Mouse (Mus musculus) MEL (cell line): ENCODE measurements around the gene Pabpc1l. TPM values are rescaled to one million over a fixed set of nuclear protein-coding genes. Genes with fewer than 3 reads are reported as not detected.

Experiments used
- DNase-seq: peaks from one replicate; pipeline ENCODE4 v3.0.0; 2011; ENCODE audit warnings: low read depth, low spot score
- H3K27ac ChIP-seq: 2 replicates; pipeline ENCODE4 v1.5.1; 2012; ENCODE audit warnings: low read depth, mild to moderate bottlenecking, control low read depth, low read length, moderate library complexity; ENCODE audit not compliant: control insufficient read depth
- H3K27me3 ChIP-seq, 2 experiments: fragments of 150-350 bp in 1 of 2; sonication (generic) in 1 of 2; 2 replicates each; pipeline ENCODE4 v1.6.1; 2012; ENCODE audit warnings: low read length in 2 of 2, mild to moderate bottlenecking in 2 of 2, improper control_type of control experiment in 1 of 2, moderate library complexity in 1 of 2; ENCODE audit not compliant: insufficient read depth in 2 of 2, control insufficient read depth in 1 of 2
- H3K36me3 ChIP-seq, 2 experiments: 2 replicates each; pipeline ENCODE4 v1.6.1; 2012 to 2014; ENCODE audit warnings: low read length in 2 of 2, improper control_type of control experiment in 1 of 2, inconsistent platforms in 1 of 2, mild to moderate bottlenecking in 1 of 2; ENCODE audit not compliant: insufficient read depth in 2 of 2, control insufficient read depth in 1 of 2
- H3K4me1 ChIP-seq, 2 experiments: fragments of 150-350 bp in 1 of 2; sonication (generic) in 1 of 2; 2 replicates each; pipeline ENCODE4 v1.6.1; 2012; ENCODE audit warnings: low read length in 2 of 2, improper control_type of control experiment in 1 of 2, mild to moderate bottlenecking in 1 of 2; ENCODE audit not compliant: insufficient read depth in 2 of 2, control insufficient read depth in 1 of 2
- H3K4me3 ChIP-seq, 2 experiments: fragments of 150-350 bp in 1 of 2; sonication (generic) in 1 of 2; 2 replicates each; pipeline ENCODE4 v1.5.1; 2012; ENCODE audit warnings: low read depth in 2 of 2, low read length in 2 of 2, mild to moderate bottlenecking in 2 of 2, moderate library complexity in 2 of 2, control low read depth in 1 of 2, improper control_type of control experiment in 1 of 2; ENCODE audit not compliant: control insufficient read depth in 1 of 2, insufficient read depth in 1 of 2
- H3K79me2 ChIP-seq: 2 replicates; pipeline ENCODE4 v1.6.1; 2012; ENCODE audit warnings: mild to moderate bottlenecking, low read length, moderate library complexity; ENCODE audit not compliant: control insufficient read depth, poor library complexity, insufficient read depth
- H3K9ac ChIP-seq: 2 replicates; pipeline ENCODE4 v1.6.1; 2012; ENCODE audit warnings: low read depth, mild to moderate bottlenecking, control low read depth, low read length, moderate library complexity; ENCODE audit not compliant: control insufficient read depth, poor library complexity, severe bottlenecking
- H3K9me3 ChIP-seq: fragments of 150-350 bp; sonication (generic); replicated peaks from 2 replicates; pipeline ENCODE4 v1.6.1; 2012; ENCODE audit warnings: mild to moderate bottlenecking, low read length, improper control_type of control experiment, moderate library complexity; ENCODE audit not compliant: insufficient read depth
- BHLHE40 ChIP-seq: IDR thresholded peaks from 2 replicates; pipeline ENCODE4 v1.6.1; 2012; ENCODE audit warnings: low read depth, mild to moderate bottlenecking, inconsistent platforms, low read length, improper control_type of control experiment, borderline replicate concordance
- CHD2 ChIP-seq: IDR thresholded peaks from 2 replicates; pipeline ENCODE4 v1.6.1; 2011; ENCODE audit warnings: low read length, improper control_type of control experiment
- CTCF ChIP-seq, 3 experiments: IDR thresholded peaks in 2 of 3; conservative IDR thresholded peaks in 1 of 3; 2 replicates each; pipeline ENCODE4 v1.5.1; 2011 to 2012; ENCODE audit warnings: low read length in 3 of 3, low read depth in 2 of 3, mild to moderate bottlenecking in 2 of 3, improper control_type of control experiment in 1 of 3, inconsistent platforms in 1 of 3, mixed read lengths in 1 of 3, moderate library complexity in 1 of 3; ENCODE audit not compliant: control insufficient read depth in 1 of 3, insufficient read depth in 1 of 3, poor library complexity in 1 of 3, severe bottlenecking in 1 of 3
- E2F4 ChIP-seq: IDR thresholded peaks from 2 replicates; pipeline ENCODE4 v1.6.1; 2011; ENCODE audit warnings: low read depth, low read length, improper control_type of control experiment, borderline replicate concordance
- ELF1 ChIP-seq: IDR thresholded peaks from 2 replicates; pipeline ENCODE4 v1.6.1; 2014; ENCODE audit warnings: low read depth, mild to moderate bottlenecking, inconsistent platforms, low read length, improper control_type of control experiment, moderate library complexity
- ETS1 ChIP-seq: IDR thresholded peaks from 2 replicates; pipeline ENCODE4 v1.6.1; 2012; ENCODE audit warnings: low read depth, mild to moderate bottlenecking, inconsistent platforms, low read length, improper control_type of control experiment, moderate library complexity
- GATA1 ChIP-seq: IDR thresholded peaks from 2 replicates; pipeline ENCODE4 v1.6.1; 2011; ENCODE audit warnings: low read depth, low read length, improper control_type of control experiment
- HCFC1 ChIP-seq: IDR thresholded peaks from 2 replicates; pipeline ENCODE4 v1.6.1; 2012; ENCODE audit warnings: low read depth, mild to moderate bottlenecking, inconsistent platforms, low read length, improper control_type of control experiment, moderate library complexity
- JUND ChIP-seq: IDR thresholded peaks from 2 replicates; pipeline ENCODE4 v1.6.1; 2011; ENCODE audit warnings: low read depth, mild to moderate bottlenecking, improper control_type of control experiment, low read length
- KAT2A ChIP-seq: conservative IDR thresholded peaks from 2 replicates; pipeline ENCODE4 v1.6.1; 2012; ENCODE audit warnings: low read depth, low read length, improper control_type of control experiment, inconsistent platforms
- MAX ChIP-seq: IDR thresholded peaks from 2 replicates; pipeline ENCODE4 v1.6.1; 2011; ENCODE audit warnings: low read length, improper control_type of control experiment
- MEF2A ChIP-seq: IDR thresholded peaks from 2 replicates; pipeline ENCODE4 v1.6.1; 2014; ENCODE audit warnings: low read depth, mild to moderate bottlenecking, inconsistent platforms, low read length, improper control_type of control experiment; ENCODE audit not compliant: poor library complexity, insufficient replicate concordance, severe bottlenecking; ENCODE audit errors: extremely low read depth
- MXI1 ChIP-seq: IDR thresholded peaks from 2 replicates; pipeline ENCODE4 v1.6.1; 2011; ENCODE audit warnings: mild to moderate bottlenecking, low read depth, low read length, improper control_type of control experiment
- MYC ChIP-seq: IDR thresholded peaks from 2 replicates; pipeline ENCODE4 v1.6.1; 2011; ENCODE audit warnings: low read depth, mild to moderate bottlenecking, low read length, improper control_type of control experiment, moderate library complexity
- POLR2A ChIP-seq, 2 experiments: IDR thresholded peaks; 2 replicates each; pipeline ENCODE4 v1.6.1; 2011 to 2012; ENCODE audit warnings: low read length in 2 of 2, mild to moderate bottlenecking in 2 of 2, control low read depth in 1 of 2, improper control_type of control experiment in 1 of 2, low read depth in 1 of 2, moderate library complexity in 1 of 2; ENCODE audit not compliant: control insufficient read depth in 1 of 2, insufficient read depth in 1 of 2, poor library complexity in 1 of 2
- POLR2AphosphoS2 ChIP-seq: IDR thresholded peaks from 2 replicates; pipeline ENCODE4 v1.6.1; 2011; ENCODE audit warnings: low read length, improper control_type of control experiment
- POLR2AphosphoS5 ChIP-seq: IDR thresholded peaks from 2 replicates; pipeline ENCODE4 v1.6.1; 2012; ENCODE audit warnings: low read depth, borderline replicate concordance, mild to moderate bottlenecking, inconsistent platforms, low read length, moderate library complexity, mixed read lengths
- RAD21 ChIP-seq: IDR thresholded peaks from 2 replicates; pipeline ENCODE4 v1.6.1; 2011; ENCODE audit warnings: mild to moderate bottlenecking, low read depth, low read length, improper control_type of control experiment
- RCOR1 ChIP-seq: IDR thresholded peaks from 2 replicates; pipeline ENCODE4 v1.6.1; 2012; ENCODE audit warnings: low read depth, mild to moderate bottlenecking, inconsistent platforms, low read length, improper control_type of control experiment
- SIN3A ChIP-seq: IDR thresholded peaks from 2 replicates; pipeline ENCODE4 v1.6.1; 2012; ENCODE audit warnings: low read length, improper control_type of control experiment, inconsistent platforms
- SMC3 ChIP-seq: IDR thresholded peaks from 2 replicates; pipeline ENCODE4 v1.6.1; 2011; ENCODE audit warnings: low read depth, low read length, improper control_type of control experiment
- TCF12 ChIP-seq: IDR thresholded peaks from 2 replicates; pipeline ENCODE4 v1.6.1; 2014; ENCODE audit warnings: low read depth, mild to moderate bottlenecking, inconsistent platforms, low read length, improper control_type of control experiment, moderate library complexity
- UBTF ChIP-seq: IDR thresholded peaks from 2 replicates; pipeline ENCODE4 v1.6.1; 2012; ENCODE audit warnings: low read depth, mild to moderate bottlenecking, inconsistent platforms, low read length, improper control_type of control experiment, moderate library complexity, borderline replicate concordance; ENCODE audit not compliant: insufficient read depth
- USF1 ChIP-seq: IDR thresholded peaks from 2 replicates; pipeline ENCODE4 v1.6.1; 2014; ENCODE audit warnings: low read depth, mild to moderate bottlenecking, inconsistent platforms, low read length, improper control_type of control experiment, moderate library complexity
- USF2 ChIP-seq, 2 experiments: IDR thresholded peaks; 2 replicates each; pipeline ENCODE4 v1.6.1; 2011 to 2012; ENCODE audit warnings: improper control_type of control experiment in 2 of 2, low read length in 2 of 2, borderline replicate concordance in 1 of 2, inconsistent platforms in 1 of 2, low read depth in 1 of 2, mild to moderate bottlenecking in 1 of 2; ENCODE audit not compliant: insufficient read depth in 1 of 2
- ZKSCAN1 ChIP-seq: IDR thresholded peaks from 2 replicates; pipeline ENCODE4 v1.6.1; 2012; ENCODE audit warnings: low read depth, mild to moderate bottlenecking, inconsistent platforms, low read length, improper control_type of control experiment, moderate library complexity
- ZNF384 ChIP-seq: IDR thresholded peaks from 2 replicates; pipeline ENCODE4 v1.6.1; 2012; ENCODE audit warnings: low read depth, mild to moderate bottlenecking, inconsistent platforms, low read length, improper control_type of control experiment
- polyA plus RNA-seq, 2 experiments: library from polyadenylated mRNA; stranded (reverse) in 1 of 2; unstranded in 1 of 2; fragments of >175 nt in 1 of 2; fragments of >200 nt in 1 of 2; gene quantifications; 2 replicates each; pipeline versions ENCODE4 v1.2.1 to v1.2.4; 2012; ENCODE audit warnings: low replicate concordance in 2 of 2, low read depth in 1 of 2; ENCODE audit not compliant: insufficient read length in 2 of 2, insufficient read depth in 1 of 2, missing spikeins in 1 of 2
- total RNA-seq: library from RNA; depleted of rRNA; stranded (reverse); fragments of 300-350 nt; gene quantifications from 2 replicates; pipeline ENCODE4 v1.2.3, GENCODE M21; 2012

Pabpc1l gene
- total and polyA plus RNA-seq, 3 experiments: 0.27 to 0.40 TPM; not detected in 1

DNA sequence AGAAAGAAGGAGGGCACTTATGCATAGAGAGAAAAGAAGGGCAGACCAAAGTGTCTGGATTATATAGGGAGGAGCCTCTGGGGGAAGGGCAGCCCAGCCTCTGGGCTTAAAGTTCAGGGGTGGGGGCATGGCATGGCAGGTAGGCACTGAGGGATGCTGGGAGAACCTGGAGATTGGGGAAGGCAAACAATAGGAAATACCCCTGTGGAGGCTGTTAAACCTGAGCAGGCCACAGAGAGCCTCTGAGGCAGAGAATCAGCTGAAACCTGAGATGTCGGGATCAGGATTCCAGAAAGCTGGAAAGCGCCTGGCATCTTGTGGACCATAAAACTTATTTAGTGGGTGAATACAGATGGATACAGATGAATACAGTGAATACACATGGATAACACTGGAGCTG lies 46.9 kb downstream of the Pabpc1l start:
- TF ChIP-seq CTCF (IDR thresholded peaks at IDR 0.05 in 2 of 3, conservative IDR thresholded peaks at IDR 0.05 in 1 of 3; ENCODE audit: control insufficient read depth in 1 of 3, insufficient read depth in 1 of 3, low read depth in 2 of 3, low read length in 3 of 3, poor library complexity in 1 of 3, severe bottlenecking in 1 of 3): no peak
- no peak for TF ChIP-seq POLR2AphosphoS2
- no peak for TF ChIP-seq SIN3A
- no peak for TF ChIP-seq JUND
- TF ChIP-seq KAT2A: no peak
- TF ChIP-seq UBTF: no peak
- no peak for TF ChIP-seq CHD2
- TF ChIP-seq USF1: no peak
- TF ChIP-seq MXI1: no peak
- no peak for TF ChIP-seq USF2 (IDR thresholded peaks at IDR 0.05; ENCODE audit: borderline replicate concordance in 1 of 2, insufficient read depth in 1 of 2, low read depth in 1 of 2, low read length in 2 of 2)
- no peak for TF ChIP-seq ELF1
- TF ChIP-seq BHLHE40: no peak
- no peak for TF ChIP-seq ETS1
- no peak for TF ChIP-seq E2F4
- TF ChIP-seq ZNF384: no peak
- TF ChIP-seq, all 39 proteins: peak for 0
- H3K79me2 ChIP-seq: peaks cover 59% of the 10 kb centered on the region
- H3K4me3 ChIP-seq: no peak overlapping the region
- peaks cover 6 to 36% of the 10 kb centered on the region in 2 experiments; a peak in 3 of 4 replicates for H3K36me3 ChIP-seq
- H3K27me3 ChIP-seq: no peaks in the 10 kb centered on the region
- H3K9ac ChIP-seq: no peak overlapping the region
- H3K4me1 ChIP-seq: peaks cover 0 to 27% of the 10 kb centered on the region in 2 experiments
- H3K27ac ChIP-seq: no peak overlapping the region
- DNase-seq: no peak
- no peaks in the 10 kb centered on the region for H3K9me3 ChIP-seq

DNA sequence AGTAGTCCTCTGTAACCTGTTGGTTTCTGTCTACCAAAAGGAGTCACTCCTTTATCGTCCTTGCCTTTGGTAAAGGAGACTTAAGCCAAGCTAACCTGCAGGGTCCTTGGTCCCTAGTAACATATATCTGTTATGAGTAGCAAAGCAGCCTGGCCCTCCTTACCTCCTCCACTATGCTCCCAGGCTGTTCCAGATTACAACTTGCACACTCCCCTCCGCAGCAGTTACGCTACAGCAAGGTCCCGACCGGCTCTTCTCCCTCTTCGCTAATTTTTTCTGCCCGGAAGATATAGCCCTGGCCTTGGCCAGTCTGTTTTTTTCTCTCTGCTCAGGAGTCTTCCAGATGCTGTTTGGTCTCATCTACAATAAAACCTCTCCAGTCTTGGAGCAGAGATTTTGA lies 47.9 kb downstream of the Pabpc1l start:
- TF ChIP-seq MEF2A: no peak
- no peak for TF ChIP-seq MAX
- no peak for TF ChIP-seq RAD21
- TF ChIP-seq SMC3: no peak
- TF ChIP-seq ELF1: no peak
- no peak for TF ChIP-seq GATA1
- TF ChIP-seq HCFC1: no peak
- TF ChIP-seq POLR2A (IDR thresholded peaks at IDR 0.05; ENCODE audit: control insufficient read depth in 1 of 2, insufficient read depth in 1 of 2, low read depth in 1 of 2, low read length in 2 of 2, poor library complexity in 1 of 2): no peak
- TF ChIP-seq RCOR1: no peak
- no peak for TF ChIP-seq BHLHE40
- TF ChIP-seq POLR2AphosphoS5: no peak
- no peak for TF ChIP-seq MYC
- TF ChIP-seq TCF12: no peak
- TF ChIP-seq ZKSCAN1: no peak
- H3K79me2 ChIP-seq: peaks cover 63% of the 10 kb centered on the region

More for the DNA sequence above, 47.9 kb downstream of the Pabpc1l start:
- DNase-seq: no peak
- H3K27ac ChIP-seq: no peak overlapping the region
- H3K4me1 ChIP-seq: peaks cover 0 to 27% of the 10 kb centered on the region in 2 experiments
- no peaks in the 10 kb centered on the region for H3K27me3 ChIP-seq
- no peaks in the 10 kb centered on the region for H3K9me3 ChIP-seq
- H3K9ac ChIP-seq: no peak overlapping the region
- H3K36me3 ChIP-seq: peaks cover 6 to 46% of the 10 kb centered on the region in 2 experiments; a peak in 3 of 4 replicates
- H3K4me3 ChIP-seq: no peak overlapping the region
